Mouse (Mus musculus): ENCODE measurements around the gene Mospd1.

The Mospd1 gene

GRCm38 (mm10) chrX:53370366-53370740 lies at the start of gene Mospd1:
Mospd1 (minus strand) TSS chrX:53370502.
- DNase-seq, result peak; percentile 95

- DNase-seq, result no peak
Measured at GRCm38 (mm10) chrX:53386362-53386761, 16.1 kb upstream of the Mospd1 start.

- DNase-seq, result peak; percentile 1
Measured at GRCm38 (mm10) chrX:53383122-53383521, 12.8 kb upstream of the Mospd1 start.

GRCm38 (mm10) chrX:53369534-53370365 lies 552 bp downstream of the Mospd1 start:
- DNase-seq, result peak; percentile 28

GRCm38 (mm10) chrX:53364668-53365383 lies 5.5 kb downstream of the Mospd1 start:
- DNase-seq, result no peak

GRCm38 (mm10) chrX:53348374-53348773 lies 21.9 kb downstream of the Mospd1 start:
- no peak for DNase-seq

- DNase-seq, result peak; percentile 74
Measured at GRCm38 (mm10) chrX:53341531-53341930, 28.8 kb downstream of the Mospd1 start.

- no peak for DNase-seq
Measured at GRCm38 (mm10) chrX:53337355-53337754, 32.9 kb downstream of the Mospd1 start.

- DNase-seq, result no peak
Measured at GRCm38 (mm10) chrX:53330396-53330795, 39.9 kb downstream of the Mospd1 start.

- no peak for DNase-seq
Measured at GRCm38 (mm10) chrX:53321111-53321510, 49.2 kb downstream of the Mospd1 start.

- DNase-seq, result peak; percentile 10
Measured at GRCm38 (mm10) chrX:53320564-53320963, 49.7 kb downstream of the Mospd1 start.

Data from lung, postnatal 36 days (tissue).